Mouse (Mus musculus) layer of hippocampus, adult 2 months (tissue): ENCODE measurements at regions not wholly inside any gene's neighbourhood (a gene's known extent, or its start where the extent isn't known, plus 50 kb on each side); places are given as distances from the start of the nearest gene placed in this dataset.
A peak's percentile ranks its signal among the peaks of the same experiment; 100 is the strongest.

Experiments used
- DNase-seq, 2 experiments: peaks; one replicate each; pipeline ENCODE4 v3.0.0; 2022; ENCODE audit warnings: low spot score in 2 of 2
- H3K27ac ChIP-seq: fragments of 200-600 bp; 2 replicates; pipeline ENCODE4 v1.8.1; 2022
- H3K4me3 ChIP-seq: fragments of 200-600 bp; 2 replicates; pipeline ENCODE4 v1.8.1; 2022; ENCODE audit warnings: mild to moderate bottlenecking
- CTCF ChIP-seq: fragments of 200-600 bp; conservative IDR thresholded peaks from 2 replicates; pipeline ENCODE4 v1.8.1; 2022; ENCODE audit warnings: antibody characterized with exemption, mild to moderate bottlenecking, moderate library complexity

DNA sequence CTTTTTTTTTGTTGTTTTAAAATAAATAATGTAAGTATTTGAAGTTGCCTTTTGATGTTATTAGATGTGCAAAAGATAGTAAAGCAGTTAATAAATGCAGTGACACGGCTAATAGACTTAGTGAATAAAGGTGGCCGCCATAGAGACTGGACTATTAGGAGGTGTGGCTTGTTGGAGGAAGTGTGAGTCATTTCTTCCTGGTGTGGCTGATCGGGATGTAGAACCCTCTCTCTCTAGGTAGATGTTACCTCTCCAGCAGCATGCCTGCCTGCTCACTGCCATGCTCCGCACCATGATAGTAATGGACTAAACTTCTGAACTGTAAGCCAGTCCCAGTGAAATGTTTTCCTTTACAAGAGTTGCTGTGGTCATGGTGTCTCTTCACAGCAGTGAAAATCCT is 323.6 kb downstream of the 1810013L24Rik start:
- Histone ChIP-seq H3K27ac (no peak overlapping the region), H3K4me3 (no peak overlapping the region)
- TF ChIP-seq CTCF, result no peak
- DNase-seq, result no peak

DNA sequence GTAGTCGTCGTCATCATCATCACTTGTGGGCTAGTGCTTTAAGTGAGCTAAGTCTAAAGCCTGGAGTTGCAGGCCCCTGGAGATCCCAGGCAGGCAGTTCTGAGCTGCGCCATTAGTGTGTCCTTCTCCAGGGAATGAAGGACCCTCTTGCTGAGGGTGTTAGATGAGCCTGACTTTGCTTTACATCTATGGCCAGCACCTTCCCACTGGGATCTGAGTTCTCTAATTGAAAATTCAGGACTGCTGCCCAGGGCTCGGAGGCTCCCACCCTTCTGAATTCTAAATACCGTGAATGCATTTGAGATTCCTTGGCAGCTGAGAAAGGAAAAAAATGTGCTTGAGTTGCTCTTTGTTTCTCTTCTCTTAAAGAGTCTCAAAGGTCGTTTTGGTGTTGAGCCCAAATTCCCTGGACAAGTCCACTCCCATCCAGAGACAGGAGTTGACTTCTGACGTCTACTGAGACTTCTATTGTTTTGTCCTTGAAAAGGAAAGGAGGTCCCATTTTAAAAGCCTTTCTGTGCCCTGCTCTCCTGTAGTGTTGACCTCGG is 335.9 kb downstream of the 1810013L24Rik start:
- Histone ChIP-seq H3K27ac (no peak overlapping the region), H3K4me3 (no peak overlapping the region)
- no peak for DNase-seq
- TF ChIP-seq CTCF, result no peak

DNA sequence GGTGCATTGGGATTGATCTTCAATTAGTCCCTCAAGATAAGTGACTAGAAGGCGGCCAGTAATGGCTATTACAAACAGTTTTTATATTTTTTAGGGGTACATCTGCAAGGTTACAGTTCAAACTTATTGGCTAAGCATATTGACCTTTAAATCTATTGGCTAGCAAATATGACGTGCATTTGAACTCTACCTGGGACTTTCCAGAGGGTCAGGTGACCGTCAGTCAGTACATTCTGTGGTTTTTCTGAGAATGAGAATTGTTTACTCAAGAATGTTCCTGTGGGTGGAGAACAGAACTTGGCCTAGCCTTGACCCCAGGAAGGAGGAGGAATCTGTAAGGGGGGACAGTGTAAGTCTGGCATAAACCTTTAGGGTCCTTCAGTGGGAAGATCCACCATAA is 346.5 kb downstream of the 1810013L24Rik start:
- H3K4me3 ChIP-seq, result no peak overlapping the region
- no peak for TF ChIP-seq CTCF
- no peak for DNase-seq
- H3K27ac ChIP-seq, result no peak overlapping the region

DNA sequence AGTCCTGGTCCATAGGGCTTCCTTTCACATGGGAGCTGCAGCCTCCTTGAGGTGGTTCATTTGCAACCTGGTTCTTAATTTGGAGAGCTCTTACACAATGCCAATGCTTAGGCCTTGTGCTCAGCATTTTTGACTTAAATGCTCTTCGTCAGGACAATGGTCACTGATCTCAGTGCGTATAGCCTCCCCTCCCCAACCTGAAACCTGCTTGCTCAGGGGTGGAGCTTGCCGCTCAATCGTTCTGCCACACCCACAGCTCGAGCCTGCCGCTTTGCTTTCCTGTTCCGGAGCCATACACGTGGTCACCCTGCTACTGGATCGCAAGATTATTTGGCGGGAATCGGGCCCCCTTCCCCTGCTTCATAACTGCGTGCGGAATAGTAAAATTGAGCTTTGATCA is 365.9 kb downstream of the 1810013L24Rik start:
- H3K4me3 ChIP-seq, result no peak overlapping the region
- no peak overlapping the region for H3K27ac ChIP-seq
- TF ChIP-seq CTCF, result no peak
- DNase-seq, result no peak

DNA sequence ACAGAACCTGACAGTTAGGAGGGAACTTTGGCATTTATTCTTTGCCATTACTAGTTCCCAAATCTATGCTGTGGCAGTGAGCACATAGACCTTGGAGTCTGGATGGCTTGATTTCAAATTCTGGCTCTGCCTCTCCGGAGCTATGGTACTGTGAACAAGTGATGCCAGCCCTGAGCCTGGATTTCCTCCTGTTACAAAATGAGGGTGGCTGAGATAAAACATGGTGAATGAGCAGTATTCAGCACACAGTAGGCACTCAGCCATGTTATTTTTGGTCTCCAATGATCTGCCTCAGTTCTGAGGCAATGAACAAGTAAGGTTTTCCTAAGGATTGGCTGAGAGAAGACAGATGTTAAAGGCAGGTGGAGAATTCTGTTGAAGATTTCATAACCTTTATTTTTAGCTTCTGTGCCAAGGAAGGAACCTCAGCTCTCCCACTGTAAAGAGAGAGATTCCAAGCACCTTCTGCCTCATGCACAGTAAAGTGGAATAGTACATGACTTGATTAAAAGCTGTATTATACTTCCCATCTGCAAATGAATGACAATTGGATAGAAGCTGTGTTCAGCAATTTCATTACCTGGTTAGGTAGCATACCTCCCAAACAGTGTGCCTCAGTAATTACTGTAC is 369.1 kb downstream of the 1810013L24Rik start:
- Histone ChIP-seq H3K4me3 (no peak overlapping the region), H3K27ac (no peak overlapping the region)
- no peak for TF ChIP-seq CTCF
- peak in 1 of 2 experiments; percentile 5 for DNase-seq

DNA sequence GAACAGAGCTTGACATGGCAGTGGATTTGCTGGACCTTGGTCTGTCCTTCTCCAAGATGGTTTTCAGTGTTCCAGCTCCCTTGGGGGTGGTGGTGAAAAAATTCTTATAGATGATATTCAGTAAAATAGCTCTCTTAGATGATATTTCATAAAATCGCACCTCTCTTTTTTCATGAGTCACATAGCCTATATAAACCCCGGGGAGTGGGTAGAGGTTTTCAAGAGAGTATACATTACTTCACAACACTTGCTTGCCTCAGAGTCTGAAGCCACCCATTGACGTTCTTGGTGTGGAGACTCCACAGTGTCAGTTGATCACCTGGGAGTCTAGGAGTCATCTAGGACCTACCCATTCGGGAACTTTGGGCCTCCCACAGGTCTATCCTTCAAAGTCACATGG is 378.7 kb downstream of the 1810013L24Rik start:
- Histone ChIP-seq H3K4me3 (no peak overlapping the region), H3K27ac (no peak overlapping the region)
- no peak for DNase-seq
- TF ChIP-seq CTCF, result no peak

DNA sequence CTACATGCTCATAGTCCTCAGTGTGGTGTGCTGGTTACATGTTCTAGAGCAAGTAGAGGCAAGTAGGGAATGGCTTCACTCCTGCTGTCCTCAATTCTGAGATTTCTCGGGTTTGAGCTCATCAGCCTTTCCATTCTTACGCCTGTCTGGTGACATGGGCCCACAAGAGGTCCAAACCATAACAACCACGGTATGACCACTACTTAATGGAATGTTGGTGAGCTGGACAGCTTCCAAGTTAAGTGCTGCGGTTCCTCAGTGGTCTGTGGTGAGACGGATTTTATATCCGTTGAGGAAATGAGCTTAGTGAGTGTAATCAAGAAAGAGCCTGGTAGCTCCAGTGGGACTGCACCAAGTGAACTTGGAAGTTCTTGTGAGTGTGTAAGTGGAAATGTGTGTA is 381.6 kb downstream of the 1810013L24Rik start:
- Histone ChIP-seq H3K4me3 (no peak overlapping the region), H3K27ac (no peak overlapping the region)
- TF ChIP-seq CTCF, result no peak
- no peak for DNase-seq

DNA sequence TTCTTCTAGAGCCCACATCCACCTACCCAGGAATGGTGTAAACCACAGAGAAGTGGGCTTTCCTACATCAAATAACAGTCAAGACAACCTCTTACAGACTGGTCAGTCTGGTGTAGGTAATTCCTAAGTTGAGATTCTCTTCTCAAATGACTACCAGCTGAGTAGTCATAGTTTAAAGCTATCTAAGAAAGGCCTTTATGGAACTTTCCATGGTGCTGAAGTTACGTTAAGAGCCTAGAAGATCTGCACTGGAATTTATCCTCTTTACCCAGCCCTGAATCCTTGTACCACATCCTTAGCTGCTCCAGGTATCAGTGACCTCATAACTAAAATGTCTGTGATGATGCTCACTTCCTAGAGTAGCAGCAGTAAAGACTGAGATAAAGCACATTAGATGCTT is 385.2 kb downstream of the 1810013L24Rik start:
- TF ChIP-seq CTCF, result no peak
- no peak overlapping the region for H3K27ac ChIP-seq
- H3K4me3 ChIP-seq, result no peak overlapping the region
- no peak for DNase-seq

DNA sequence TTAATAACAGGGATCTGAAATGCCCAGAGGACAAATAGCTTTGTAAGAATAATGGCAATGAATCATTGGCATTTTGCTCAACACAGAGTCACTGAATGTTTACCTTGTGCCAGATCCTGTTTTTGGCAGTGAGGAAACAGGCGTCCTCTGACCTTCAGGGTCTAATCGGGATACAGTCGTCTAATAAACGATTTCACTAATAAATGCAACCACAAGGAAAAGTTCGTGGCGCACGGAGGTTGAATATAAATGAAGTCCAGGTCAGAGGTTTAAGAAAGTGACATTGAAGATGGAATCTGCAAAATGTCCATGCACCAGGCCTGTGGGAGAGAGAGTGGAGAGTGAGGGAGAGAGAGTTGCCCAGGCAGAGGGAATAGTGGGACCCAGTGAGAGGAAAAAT is 387.5 kb downstream of the 1810013L24Rik start:
- no peak overlapping the region for H3K27ac ChIP-seq
- no peak overlapping the region for H3K4me3 ChIP-seq
- no peak for DNase-seq
- TF ChIP-seq CTCF, result no peak

DNA sequence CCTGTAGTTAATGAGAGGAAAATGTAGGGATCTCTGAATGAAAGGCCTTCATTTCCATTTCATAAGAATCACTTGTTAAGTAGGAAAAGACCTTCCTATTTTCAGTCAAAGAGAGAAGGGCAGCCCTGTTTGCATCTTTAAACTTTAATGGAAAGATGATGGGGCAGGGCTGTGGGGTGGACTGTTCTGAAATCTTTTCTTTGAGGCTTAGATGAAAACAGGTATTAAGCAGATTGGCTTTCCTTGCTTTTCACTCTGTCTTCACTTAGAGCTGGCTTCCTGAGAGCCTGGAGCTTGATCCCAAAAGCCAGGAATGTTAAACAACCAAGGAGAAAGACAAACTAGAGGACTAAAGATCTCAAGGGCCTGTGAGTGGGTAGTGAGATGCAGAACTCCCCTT is 400.3 kb downstream of the 1810013L24Rik start:
- DNase-seq, result no peak
- no peak for TF ChIP-seq CTCF
- Histone ChIP-seq H3K27ac (no peak overlapping the region), H3K4me3 (no peak overlapping the region)

DNA sequence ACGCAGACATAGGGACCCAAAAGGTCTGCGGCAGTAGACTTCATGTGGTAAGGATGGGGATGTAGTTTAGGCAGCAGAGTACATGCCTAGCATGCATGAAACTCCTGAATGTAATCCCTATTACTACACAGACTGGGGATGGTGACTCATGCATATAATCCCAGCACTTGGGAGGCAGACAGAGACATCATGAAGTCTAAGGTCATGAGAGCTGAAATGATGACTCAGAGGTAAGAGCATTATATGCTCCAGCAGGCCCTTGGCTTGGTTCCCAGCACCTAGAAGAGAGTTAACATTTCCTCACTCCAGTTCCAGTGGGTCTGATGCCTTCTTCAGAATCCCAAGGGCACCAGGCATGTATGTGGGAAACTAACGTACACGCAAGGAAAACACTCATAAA is 412.2 kb downstream of the 1810013L24Rik start:
- Histone ChIP-seq H3K27ac (no peak overlapping the region), H3K4me3 (no peak overlapping the region)
- DNase-seq, result no peak
- TF ChIP-seq CTCF, result no peak

DNA sequence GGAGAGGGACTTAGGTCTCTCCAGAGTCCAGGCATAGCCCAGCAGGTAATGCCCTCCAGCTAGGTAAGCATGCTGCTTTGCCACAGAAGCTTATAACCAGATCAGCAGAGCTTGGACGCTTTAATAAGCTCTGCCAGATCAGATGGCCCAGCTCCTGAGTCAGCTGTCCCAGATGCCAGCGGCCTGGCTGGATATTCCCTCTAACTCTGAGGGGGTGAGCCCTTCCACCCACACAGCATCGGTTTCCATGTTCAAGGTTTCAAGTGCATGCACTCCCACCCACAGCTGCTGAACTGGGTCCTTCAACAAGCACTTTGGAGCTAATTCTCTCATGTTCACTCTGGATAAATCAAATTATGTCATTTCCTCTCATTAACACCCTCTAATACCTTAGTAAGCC is 417.3 kb downstream of the 1810013L24Rik start:
- Histone ChIP-seq H3K27ac (no peak overlapping the region; the same call in 1 of the 2 replicates), H3K4me3 (no peak overlapping the region)
- DNase-seq, result peak; percentile 16 to 22
- TF ChIP-seq CTCF, result no peak

DNA sequence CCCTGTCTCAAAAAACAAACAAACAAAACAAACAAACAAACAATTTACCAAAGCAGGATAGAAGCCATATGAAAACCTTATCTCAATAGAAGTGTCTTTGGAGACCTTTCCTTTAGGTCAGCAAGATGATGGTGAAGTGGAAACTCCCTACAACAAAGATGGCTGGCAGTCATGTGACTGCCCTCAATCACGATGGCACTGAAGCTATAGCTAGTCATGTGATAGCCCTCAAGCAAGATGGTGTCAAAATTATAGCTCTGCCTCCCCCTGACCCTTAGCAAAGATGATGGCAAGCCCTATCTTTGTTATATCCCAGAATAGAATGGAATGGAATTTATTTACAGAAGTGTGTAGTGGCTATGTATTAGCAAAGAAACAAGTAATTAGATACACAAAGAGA is 423.2 kb downstream of the 1810013L24Rik start:
- DNase-seq, result no peak
- peak overlapping the region; percentile 48; the same call in 1 of the 2 replicates for H3K27ac ChIP-seq
- no peak overlapping the region for H3K4me3 ChIP-seq
- no peak for TF ChIP-seq CTCF

DNA sequence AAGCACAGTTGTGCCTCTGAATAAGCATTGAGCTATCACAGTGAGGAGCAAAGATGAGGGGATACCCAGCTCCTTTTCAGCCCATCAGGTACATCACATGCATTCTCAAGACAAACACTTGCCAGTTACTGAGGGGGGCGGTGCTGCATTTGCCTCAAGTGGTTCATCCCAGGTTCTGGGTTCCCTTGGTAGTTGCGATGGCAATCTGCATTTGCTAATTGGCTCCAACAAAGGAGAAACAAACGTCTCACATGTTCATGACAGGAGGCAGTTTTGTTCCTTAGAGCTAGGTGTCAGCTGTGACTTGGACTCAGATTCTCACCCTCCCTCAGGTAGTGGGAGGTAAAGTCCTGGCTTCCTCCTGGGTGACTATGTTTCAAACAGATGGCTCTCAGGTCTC is 425.5 kb downstream of the 1810013L24Rik start:
- no peak for TF ChIP-seq CTCF
- Histone ChIP-seq H3K27ac (no peak overlapping the region), H3K4me3 (no peak overlapping the region)
- no peak for DNase-seq
